10 mouse cellular contexts compared by ENCODE assay signal in the genomic region with DNA sequence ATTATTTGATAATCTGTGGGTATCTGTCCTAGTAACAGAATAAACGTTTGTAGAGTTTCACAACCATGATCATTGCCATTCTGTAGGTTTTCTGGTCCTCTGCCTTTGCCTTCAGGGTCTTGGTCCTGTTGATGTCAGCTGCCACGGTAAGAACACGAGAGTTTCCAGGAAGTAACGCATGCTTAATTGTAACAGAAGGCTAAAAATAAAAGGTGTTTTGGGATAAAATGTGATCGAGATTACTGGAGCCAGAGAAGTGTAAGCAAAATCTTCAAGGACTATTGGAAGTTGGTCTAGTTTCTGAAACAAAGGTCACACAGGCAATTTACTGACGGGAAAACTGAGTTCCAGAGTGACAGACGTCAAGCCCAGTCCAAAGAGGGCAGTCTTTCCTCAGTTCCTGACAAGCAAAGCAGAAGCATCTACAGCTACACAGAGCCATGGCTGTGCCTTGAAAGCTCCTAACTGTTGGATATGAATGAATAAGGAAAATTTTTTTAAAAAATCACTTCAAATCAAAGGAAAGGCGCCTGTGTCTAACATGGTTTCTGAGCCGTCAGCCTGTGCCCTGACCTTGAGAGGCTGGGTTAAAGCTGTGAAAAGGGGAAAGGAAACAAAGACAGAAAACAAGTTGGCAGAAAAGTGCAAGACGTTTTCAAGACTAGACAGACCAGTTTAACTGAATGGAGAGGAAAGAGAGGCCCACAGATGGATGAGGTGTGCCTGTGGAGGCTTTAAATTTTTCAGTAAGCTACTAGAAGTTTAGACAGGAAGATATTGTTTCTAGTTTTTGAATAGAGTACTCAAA. TPM values are rescaled to one million over a fixed set of nuclear protein-coding genes. Genes with fewer than 3 reads are reported as not detected.
DNase-seq lines count a peak whose midpoint lies in the region; ATAC-seq and TF ChIP-seq lines count a peak whose summit lies in the region.
"Had no signal": no experiment of that assay in that cellular context is flagged by ENCODE, and none has a peak within 500 bp of the region (broad histone marks: within the 10 kb centered on the region; RNA-seq: fewer than 3 reads in every experiment).

No protein-coding gene starts in this region.

- no peak overlapping the region for H3K4me3 ChIP-seq in embryonic facial prominence, embryonic 14.5 days (ENCODE audit: low read depth, low read length)
- H3K4me3 ChIP-seq in liver, adult 2 months (ENCODE audit: insufficient read depth, low read depth, low read length), result no peak overlapping the region
- H3K4me3 ChIP-seq in stomach, embryonic 15.5 days (replicated peaks), result no peak overlapping the region
- H3K4me3 ChIP-seq in midbrain, embryonic 11.5 days (ENCODE audit: low read depth, low read length), result no peak overlapping the region
- H3K4me3 ChIP-seq: hindbrain, embryonic 15.5 days had no signal

- H3K4me2 ChIP-seq in embryonic facial prominence, embryonic 14.5 days (ENCODE audit: low read depth, low read length), result no peak overlapping the region
- peak overlapping the region; percentile 1; the same call in 1 of the 2 replicates for H3K4me2 ChIP-seq in stomach, embryonic 15.5 days
- no peak overlapping the region for H3K4me2 ChIP-seq in midbrain, embryonic 11.5 days
- H3K4me2 ChIP-seq: hindbrain, embryonic 15.5 days had no signal

- H3K4me1 ChIP-seq in embryonic facial prominence, embryonic 14.5 days (ENCODE audit: control insufficient read depth, insufficient read depth, low read length), result peaks cover 5% of the 10 kb centered on the region; the same call in 1 of the 2 replicates
- peaks cover 2% of the 10 kb centered on the region; the same call in 1 of the 2 replicates for H3K4me1 ChIP-seq in liver, adult 2 months (ENCODE audit: control insufficient read depth, insufficient read depth, low read length)
- no peaks in the 10 kb centered on the region for H3K4me1 ChIP-seq in stomach, embryonic 15.5 days
- no peaks in the 10 kb centered on the region for H3K4me1 ChIP-seq in midbrain, embryonic 11.5 days (ENCODE audit: control insufficient read depth, insufficient read depth, low read length)
- H3K4me1 ChIP-seq: hindbrain, embryonic 15.5 days had no signal

- H3K27ac ChIP-seq in embryonic facial prominence, embryonic 14.5 days (replicated peaks; ENCODE audit: low read depth, low read length), result 0 out of 2 replicates have a peak overlapping the region, but pooled peaks have one; percentile 3
- H3K27ac ChIP-seq in liver, adult 2 months (replicated peaks; ENCODE audit: insufficient read depth, low read depth, low read length), result no peak overlapping the region
- H3K27ac ChIP-seq in stomach, embryonic 15.5 days, result peak overlapping the region; percentile 36; the same call in 1 of the 2 replicates
- H3K27ac ChIP-seq in midbrain, embryonic 11.5 days (ENCODE audit: low read depth, low read length), result no peak overlapping the region
- H3K27ac ChIP-seq: hindbrain, embryonic 15.5 days had no signal

- peak; percentile 62 for TF ChIP-seq CTCF in liver, adult 2 months (IDR thresholded peaks at IDR 0.05; ENCODE audit: low read depth, low read length)

- H3K9me3 ChIP-seq in embryonic facial prominence, embryonic 14.5 days (ENCODE audit: control insufficient read depth, low read length), result peaks cover 4% of the 10 kb centered on the region
- no peaks in the 10 kb centered on the region for H3K9me3 ChIP-seq in stomach, embryonic 15.5 days
- no peaks in the 10 kb centered on the region for H3K9me3 ChIP-seq in midbrain, embryonic 11.5 days (ENCODE audit: control insufficient read depth, low read length)
- H3K9me3 ChIP-seq: hindbrain, embryonic 15.5 days had no signal

- DNase-seq in cerebellum, postnatal 25 days, result peak; percentile 32 to 53
- DNase-seq in A20 (ENCODE audit: low read depth, low spot score), result peak; percentile 59
- peak; percentile 31 for DNase-seq in embryonic facial prominence, embryonic 14.5 days (ENCODE audit: low spot score)
- DNase-seq in liver, adult 2 months (ENCODE audit: extremely low read depth, low read depth, low spot score), result peak; percentile 68
- DNase-seq in ovary, adult 18-20 months (ENCODE audit: low spot score), result no peak
- no peak for DNase-seq in midbrain, embryonic 11.5 days (ENCODE audit: low spot score, missing footprints)

- no peak overlapping the region for H3K9ac ChIP-seq in embryonic facial prominence, embryonic 14.5 days (ENCODE audit: low read depth, low read length)
- no peak overlapping the region for H3K9ac ChIP-seq in liver, adult 2 months (ENCODE audit: low read depth, low read length)
- H3K9ac ChIP-seq in stomach, embryonic 15.5 days, result no peak overlapping the region
- H3K9ac ChIP-seq in midbrain, embryonic 11.5 days (ENCODE audit: low read length), result no peak overlapping the region
- H3K9ac ChIP-seq: hindbrain, embryonic 15.5 days had no signal

- TF ChIP-seq POLR2A in liver, adult 2 months (IDR thresholded peaks at IDR 0.05; ENCODE audit: extremely low read depth, insufficient read depth, low read length), result no peak

- 43% methylated on average over 10 of the region's 10 CpGs for WGBS in embryonic facial prominence, embryonic 14.5 days
- WGBS in liver, adult 2 months, result 29% methylated on average over 10 of the region's 10 CpGs
- WGBS in stomach, embryonic 15.5 days, result 37% methylated on average over 10 of the region's 10 CpGs
- 57% methylated on average over 10 of the region's 10 CpGs for WGBS in midbrain, embryonic 11.5 days

- no peaks in the 10 kb centered on the region for H3K36me3 ChIP-seq in embryonic facial prominence, embryonic 14.5 days (ENCODE audit: control insufficient read depth, insufficient read depth, low read length)
- no peaks in the 10 kb centered on the region for H3K36me3 ChIP-seq in liver, adult 2 months (ENCODE audit: control insufficient read depth, insufficient read depth, low read length)
- H3K36me3 ChIP-seq in stomach, embryonic 15.5 days, result no peaks in the 10 kb centered on the region
- no peaks in the 10 kb centered on the region for H3K36me3 ChIP-seq in midbrain, embryonic 11.5 days (ENCODE audit: control insufficient read depth, insufficient read depth, low read length)
- H3K36me3 ChIP-seq: G1E; hindbrain, embryonic 15.5 days had no signal

- ATAC-seq in cerebellum, adult (ENCODE audit: insufficient number of reproducible peaks, low FRiP score, low TSS enrichment), result no peak
- no peak; the same call in 1 of the 2 replicates for ATAC-seq in embryonic facial prominence, embryonic 14.5 days (ENCODE audit: low read depth)
- ATAC-seq in stomach, embryonic 15.5 days (ENCODE audit: insufficient read depth, low FRiP score, low read depth), result no peak
- ATAC-seq in midbrain, embryonic 11.5 days (ENCODE audit: low FRiP score), result no peak

- no peaks in the 10 kb centered on the region for H3K27me3 ChIP-seq in embryonic facial prominence, embryonic 14.5 days (replicated peaks; ENCODE audit: control insufficient read depth, insufficient read depth, low read length)
- no peaks in the 10 kb centered on the region for H3K27me3 ChIP-seq in liver, adult 2 months (ENCODE audit: control insufficient read depth, insufficient read depth, low read length)
- H3K27me3 ChIP-seq in stomach, embryonic 15.5 days (replicated peaks), result no peaks in the 10 kb centered on the region
- no peaks in the 10 kb centered on the region for H3K27me3 ChIP-seq in midbrain, embryonic 11.5 days (ENCODE audit: control insufficient read depth, insufficient read depth, low read length)
- H3K27me3 ChIP-seq: hindbrain, embryonic 15.5 days had no signal

- no peaks in the 10 kb centered on the region for H3K79me2 ChIP-seq in liver, adult 2 months (ENCODE audit: control insufficient read depth, insufficient read depth, low read length)

RNA-seq across cellular contexts. Expression of a gene that starts 6.8 kb away (rescaled TPM):
- 63.5 and 67.7 TPM in 2 replicates for polyA plus RNA-seq in embryonic facial prominence, embryonic 14.5 days (2014; fragmentation: Nextera tagmentation; extraction: Ambion mirVana)
- total RNA-seq in liver, adult 2 months (2014; rRNA removed), result 16.8 TPM in 2 replicates
- 4.9 and 5.0 TPM in 2 replicates for polyA plus RNA-seq in liver, adult 2 months (2012; rRNA removed)
- polyA plus RNA-seq in stomach, embryonic 15.5 days (2015; fragmentation: Nextera tagmentation; extraction: Ambion mirVana), result 85.4 and 86.5 TPM in 2 replicates
- polyA plus RNA-seq in midbrain, embryonic 11.5 days (2014; fragmentation: Nextera tagmentation; extraction: Ambion mirVana), result 64.0 and 70.8 TPM in 2 replicates

RNA-seq across cellular contexts. Expression of a gene that starts 15.0 kb away (rescaled TPM):
- 15.3 and 15.5 TPM in 2 replicates for polyA plus RNA-seq in embryonic facial prominence, embryonic 14.5 days (2014; fragmentation: Nextera tagmentation; extraction: Ambion mirVana)
- total RNA-seq in liver, adult 2 months (2014; rRNA removed), result 17.2 and 18.2 TPM in 2 replicates
- polyA plus RNA-seq in liver, adult 2 months (2012; rRNA removed), result 2.5 and 3.0 TPM in 2 replicates
- polyA plus RNA-seq in stomach, embryonic 15.5 days (2015; fragmentation: Nextera tagmentation; extraction: Ambion mirVana), result 14.6 and 14.9 TPM in 2 replicates
- 12.1 and 12.4 TPM in 2 replicates for polyA plus RNA-seq in midbrain, embryonic 11.5 days (2014; fragmentation: Nextera tagmentation; extraction: Ambion mirVana)

RNA-seq across cellular contexts. Expression of a gene that starts 15.9 kb away (rescaled TPM):
- polyA plus RNA-seq in embryonic facial prominence, embryonic 14.5 days (2014; fragmentation: Nextera tagmentation; extraction: Ambion mirVana), result 0.49 and 0.62 TPM in 2 replicates
- total RNA-seq in liver, adult 2 months (2014; rRNA removed), result 1.7 and 1.9 TPM in 2 replicates
- polyA plus RNA-seq in liver, adult 2 months (2012; rRNA removed), result 1.4 and 1.6 TPM in 2 replicates
- polyA plus RNA-seq in stomach, embryonic 15.5 days (2015; fragmentation: Nextera tagmentation; extraction: Ambion mirVana), result 0.54 and 0.67 TPM in 2 replicates
- 0.15 and 0.17 TPM in 2 replicates for polyA plus RNA-seq in midbrain, embryonic 11.5 days (2014; fragmentation: Nextera tagmentation; extraction: Ambion mirVana)

Comparison
In these comparisons a context has a peak if more than half of its experiments do, and no peak if none do; other contexts are left out.
1. DNase-seq: peak in cerebellum, postnatal 25 days (2 of 2), A20 (single experiment), embryonic facial prominence, embryonic 14.5 days (single experiment) and liver, adult 2 months (single experiment); none in ovary, adult 18-20 months (single experiment) and midbrain, embryonic 11.5 days (single experiment).
2. H3K27ac ChIP-seq: peak in embryonic facial prominence, embryonic 14.5 days (single experiment) and stomach, embryonic 15.5 days (single experiment); none in liver, adult 2 months (single experiment) and midbrain, embryonic 11.5 days (single experiment).
3. RNA of a gene that starts 6.8 kb away (polyA plus RNA-seq): 85.4 to 86.5 TPM in stomach, embryonic 15.5 days, 64.0 to 70.8 TPM in midbrain, embryonic 11.5 days and 63.5 to 67.7 TPM in embryonic facial prominence, embryonic 14.5 days; 4.9 to 5.0 TPM in liver, adult 2 months; every median in the first group is over 10 times any median in the second.